Mouse (Mus musculus): Measurements from ENCODE around the gene Dbt. TPM values are rescaled to one million over a fixed set of nuclear protein-coding genes. Genes with fewer than 3 reads are reported as not detected.

Gene Dbt
- polyA plus RNA-seq, 1 experiment, result 9.5 TPM

GRCm38 (mm10) chr3:116482724-116483123 lies 30.1 kb upstream of the Dbt start:
- TF ChIP-seq POLR2A (IDR thresholded peaks at IDR 0.05; ENCODE audit: borderline replicate concordance, control insufficient read depth, low read depth, low read length) (no peak), CTCF (IDR thresholded peaks at IDR 0.05; ENCODE audit: control insufficient read depth, insufficient read depth, low read length) (no peak)
- Histone ChIP-seq H3K27ac (ENCODE audit: control insufficient read depth, insufficient read depth, low read depth, low read length, poor library complexity) (no peak overlapping the region), H3K4me1 (ENCODE audit: control insufficient read depth, insufficient read depth, low read length) (peaks cover 6% of the 10 kb centered on the region; the same call in 1 of the 2 replicates), H3K4me3 (replicated peaks; ENCODE audit: control insufficient read depth, low read depth, low read length) (no peak overlapping the region)
- 24% methylated on average over 3 of the region's 3 CpGs for WGBS

GRCm38 (mm10) chr3:116483271-116483670 lies 29.6 kb upstream of the Dbt start:
- Histone ChIP-seq H3K27ac (ENCODE audit: control insufficient read depth, insufficient read depth, low read depth, low read length, poor library complexity) (no peak overlapping the region), H3K4me3 (replicated peaks; ENCODE audit: control insufficient read depth, low read depth, low read length) (no peak overlapping the region), H3K4me1 (ENCODE audit: control insufficient read depth, insufficient read depth, low read length) (peaks cover 6% of the 10 kb centered on the region; the same call in 1 of the 2 replicates)
- TF ChIP-seq CTCF (IDR thresholded peaks at IDR 0.05; ENCODE audit: control insufficient read depth, insufficient read depth, low read length) (no peak), POLR2A (IDR thresholded peaks at IDR 0.05; ENCODE audit: borderline replicate concordance, control insufficient read depth, low read depth, low read length) (no peak)
- WGBS, result 34% methylated on average over 4 of the region's 4 CpGs

GRCm38 (mm10) chr3:116490920-116491319 lies 21.9 kb upstream of the Dbt start:
- TF ChIP-seq POLR2A (IDR thresholded peaks at IDR 0.05; ENCODE audit: borderline replicate concordance, control insufficient read depth, low read depth, low read length) (no peak), CTCF (IDR thresholded peaks at IDR 0.05; ENCODE audit: control insufficient read depth, insufficient read depth, low read length) (no peak)
- H3K4me1 ChIP-seq (ENCODE audit: control insufficient read depth, insufficient read depth, low read length), result no peaks in the 10 kb centered on the region
- H3K27ac ChIP-seq (ENCODE audit: control insufficient read depth, insufficient read depth, low read depth, low read length, poor library complexity), result no peak overlapping the region
- no peak overlapping the region for H3K4me3 ChIP-seq (replicated peaks; ENCODE audit: control insufficient read depth, low read depth, low read length)
- 86% methylated on average over 5 of the region's 5 CpGs for WGBS

- 85% methylated on average over 1 of the region's 1 CpGs for WGBS
- no peak overlapping the region for H3K27ac ChIP-seq (ENCODE audit: control insufficient read depth, insufficient read depth, low read depth, low read length, poor library complexity)
- H3K4me3 ChIP-seq (replicated peaks; ENCODE audit: control insufficient read depth, low read depth, low read length), result no peak overlapping the region
- H3K4me1 ChIP-seq (ENCODE audit: control insufficient read depth, insufficient read depth, low read length), result no peaks in the 10 kb centered on the region
- no peak for TF ChIP-seq POLR2A (IDR thresholded peaks at IDR 0.05; ENCODE audit: borderline replicate concordance, control insufficient read depth, low read depth, low read length)
- no peak for TF ChIP-seq CTCF (IDR thresholded peaks at IDR 0.05; ENCODE audit: control insufficient read depth, insufficient read depth, low read length)
Observed at GRCm38 (mm10) chr3:116491923-116492454, 20.9 kb upstream of the Dbt start.

GRCm38 (mm10) chr3:116493658-116494057 lies 19.2 kb upstream of the Dbt start:
- TF ChIP-seq CTCF (IDR thresholded peaks at IDR 0.05; ENCODE audit: control insufficient read depth, insufficient read depth, low read length) (no peak), POLR2A (IDR thresholded peaks at IDR 0.05; ENCODE audit: borderline replicate concordance, control insufficient read depth, low read depth, low read length) (no peak)
- Histone ChIP-seq H3K4me3 (replicated peaks; ENCODE audit: control insufficient read depth, low read depth, low read length) (no peak overlapping the region), H3K27ac (ENCODE audit: control insufficient read depth, insufficient read depth, low read depth, low read length, poor library complexity) (no peak overlapping the region), H3K4me1 (ENCODE audit: control insufficient read depth, insufficient read depth, low read length) (no peaks in the 10 kb centered on the region)
- WGBS, result 29% methylated on average over 5 of the region's 5 CpGs

- TF ChIP-seq POLR2A (IDR thresholded peaks at IDR 0.05; ENCODE audit: borderline replicate concordance, control insufficient read depth, low read depth, low read length) (no peak), CTCF (IDR thresholded peaks at IDR 0.05; ENCODE audit: control insufficient read depth, insufficient read depth, low read length) (no peak)
- H3K4me1 ChIP-seq (ENCODE audit: control insufficient read depth, insufficient read depth, low read length), result no peaks in the 10 kb centered on the region
- no peak overlapping the region for H3K27ac ChIP-seq (ENCODE audit: control insufficient read depth, insufficient read depth, low read depth, low read length, poor library complexity)
- H3K4me3 ChIP-seq (replicated peaks; ENCODE audit: control insufficient read depth, low read depth, low read length), result no peak overlapping the region
- 80% methylated on average over 1 of the region's 1 CpGs for WGBS
Observed at GRCm38 (mm10) chr3:116495671-116496070, 17.2 kb upstream of the Dbt start.

GRCm38 (mm10) chr3:116507772-116508351 lies 5.0 kb upstream of the Dbt start, which contains the start of gene Rtca:
Gene Rtca, minus strand, starts transcription at chr3:116508208.
- Histone ChIP-seq H3K4me1 (ENCODE audit: control insufficient read depth, insufficient read depth, low read length) (no peaks in the 10 kb centered on the region; the same call in 1 of the 2 replicates), H3K27ac (ENCODE audit: control insufficient read depth, insufficient read depth, low read depth, low read length, poor library complexity) (peak within 1 kb of the TSS; percentile 56; the same call in 1 of the 2 replicates), H3K4me3 (replicated peaks; ENCODE audit: control insufficient read depth, low read depth, low read length) (peak within 1 kb of the TSS; percentile 85)
- TF ChIP-seq POLR2A (IDR thresholded peaks at IDR 0.05; ENCODE audit: borderline replicate concordance, control insufficient read depth, low read depth, low read length), result peak; percentile 60; the same call in 1 of the 2 replicates
- TF ChIP-seq CTCF (IDR thresholded peaks at IDR 0.05; ENCODE audit: control insufficient read depth, insufficient read depth, low read length), result peak; percentile 93
- under 1% methylated on average over 44 of the region's 44 CpGs for WGBS

GRCm38 (mm10) chr3:116512151-116512903 lies 543 bp upstream of the Dbt start:
- Histone ChIP-seq H3K4me3 (replicated peaks; ENCODE audit: control insufficient read depth, low read depth, low read length) (no peak overlapping the region), H3K4me1 (ENCODE audit: control insufficient read depth, insufficient read depth, low read length) (no peaks in the 10 kb centered on the region; the same call in 1 of the 2 replicates), H3K27ac (ENCODE audit: control insufficient read depth, insufficient read depth, low read depth, low read length, poor library complexity) (no peak overlapping the region)
- 45% methylated on average over 12 of the region's 12 CpGs for WGBS
- TF ChIP-seq POLR2A (IDR thresholded peaks at IDR 0.05; ENCODE audit: borderline replicate concordance, control insufficient read depth, low read depth, low read length) (no peak), CTCF (IDR thresholded peaks at IDR 0.05; ENCODE audit: control insufficient read depth, insufficient read depth, low read length) (peak; percentile 35; the same call in 1 of the 2 replicates)

Data from bone marrow, adult 2 months (tissue).